Mouse (Mus musculus): ENCODE data around the gene Castor2. TPM values are rescaled to one million over a fixed set of nuclear protein-coding genes. Genes with fewer than 3 reads are reported as not detected.
A peak's percentile ranks its signal among the peaks of the same experiment; 100 is the strongest.

Castor2 gene
- total RNA-seq, 4 experiments from 2014 or later: 41.7 to 54.5 (median 50.6) TPM

GRCm38 (mm10) chr5:134155916-134156466, 56.5 kb downstream of the Castor2 start:
- no peak for DNase-seq (ENCODE audit: low spot score in 2 of 2)

- no peak for DNase-seq (ENCODE audit: low spot score in 2 of 2)
These were observed 65.2 kb downstream of the Castor2 start for GRCm38 (mm10) chr5:134164688-134165087.

GRCm38 (mm10) chr5:134166642-134167041, 67.1 kb downstream of the Castor2 start:
- no peak for DNase-seq (ENCODE audit: low spot score in 2 of 2)

GRCm38 (mm10) chr5:134168033-134168432, 68.5 kb downstream of the Castor2 start:
- DNase-seq (ENCODE audit: low spot score in 2 of 2): no peak

DNA sequence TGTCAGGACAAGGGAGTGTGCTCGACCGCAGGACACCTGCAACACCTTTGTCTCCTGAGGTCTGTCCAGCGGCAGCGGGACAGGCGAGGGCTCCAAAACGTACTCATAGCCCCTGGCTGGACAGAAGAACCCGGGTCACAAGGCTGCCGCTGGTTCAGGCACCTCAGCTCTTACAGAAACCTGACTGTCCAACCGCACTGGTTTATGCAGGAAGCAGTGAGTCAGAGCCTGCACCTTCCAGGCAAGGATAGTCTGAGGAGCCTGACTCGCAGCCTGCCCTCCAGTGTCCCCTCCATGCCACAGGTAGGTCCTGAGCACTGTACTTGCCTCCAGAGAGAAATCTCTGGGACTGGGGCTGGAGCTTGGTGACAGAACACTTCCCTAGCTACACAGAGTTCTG, 69.7 kb downstream of the Castor2 start:
- DNase-seq (ENCODE audit: low spot score in 2 of 2): no peak

DNA sequence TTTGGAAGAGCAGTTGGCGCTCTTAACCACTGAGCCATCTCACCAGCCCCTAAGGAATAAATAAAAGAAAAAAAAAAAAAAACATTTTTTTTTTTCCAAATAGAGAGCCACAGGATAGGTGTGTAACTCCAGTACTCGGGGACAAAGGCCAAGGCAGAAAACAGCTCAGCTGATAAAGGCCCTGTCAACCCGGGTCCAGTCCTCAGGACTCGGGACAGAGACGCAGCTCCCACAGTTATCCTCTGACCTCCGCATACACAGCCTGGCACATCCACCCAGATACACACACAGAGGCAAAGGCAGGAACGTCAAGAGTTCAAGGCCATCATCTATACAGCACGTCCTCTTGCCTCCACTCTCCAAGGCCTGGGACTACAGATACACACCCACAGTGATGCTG, 70.7 kb downstream of the Castor2 start:
- no peak for DNase-seq (ENCODE audit: low spot score in 2 of 2)

- no peak for DNase-seq (ENCODE audit: low spot score in 2 of 2)
These were observed 73.7 kb downstream of the Castor2 start for GRCm38 (mm10) chr5:134173206-134173605.

GRCm38 (mm10) chr5:134175696-134176095, 76.2 kb downstream of the Castor2 start:
- DNase-seq (ENCODE audit: low spot score in 2 of 2): no peak

- DNase-seq (ENCODE audit: low spot score in 2 of 2): peak; percentile 68 to 75
These were observed 76.8 kb downstream of the Castor2 start, which contains the start of gene Rcc1l for GRCm38 (mm10) chr5:134176169-134176881. Gene Rcc1l (minus strand): TSS chr5:134176774.

- DNase-seq (ENCODE audit: low spot score in 2 of 2): no peak
These were observed 79.0 kb downstream of the Castor2 start for GRCm38 (mm10) chr5:134178536-134178935.

DNA sequence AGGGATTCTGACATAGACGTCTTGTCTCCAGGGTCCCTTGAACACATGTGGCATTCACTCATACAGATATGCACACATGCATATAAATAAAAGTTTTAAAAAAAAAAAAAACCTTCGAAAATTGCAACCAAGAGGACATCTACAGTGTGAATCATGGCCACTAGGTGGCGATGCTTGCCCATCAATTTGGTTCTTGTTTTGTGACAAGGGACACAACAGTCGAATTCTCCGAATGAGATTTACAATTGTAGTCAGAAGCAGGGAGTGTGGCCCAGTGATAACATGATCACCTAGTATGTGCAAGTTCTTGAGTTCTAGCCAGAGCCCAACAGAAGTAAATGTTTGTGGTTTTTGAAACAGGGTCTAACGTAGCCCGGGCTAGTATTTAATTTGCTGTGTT, 80.4 kb downstream of the Castor2 start:
- DNase-seq (ENCODE audit: low spot score in 2 of 2): peak; percentile 61

GRCm38 (mm10) chr5:134182172-134182571, 82.7 kb downstream of the Castor2 start:
- DNase-seq (ENCODE audit: low spot score in 2 of 2): no peak

GRCm38 (mm10) chr5:134182735-134183134, 83.2 kb downstream of the Castor2 start:
- no peak for DNase-seq (ENCODE audit: low spot score in 2 of 2)

DNA sequence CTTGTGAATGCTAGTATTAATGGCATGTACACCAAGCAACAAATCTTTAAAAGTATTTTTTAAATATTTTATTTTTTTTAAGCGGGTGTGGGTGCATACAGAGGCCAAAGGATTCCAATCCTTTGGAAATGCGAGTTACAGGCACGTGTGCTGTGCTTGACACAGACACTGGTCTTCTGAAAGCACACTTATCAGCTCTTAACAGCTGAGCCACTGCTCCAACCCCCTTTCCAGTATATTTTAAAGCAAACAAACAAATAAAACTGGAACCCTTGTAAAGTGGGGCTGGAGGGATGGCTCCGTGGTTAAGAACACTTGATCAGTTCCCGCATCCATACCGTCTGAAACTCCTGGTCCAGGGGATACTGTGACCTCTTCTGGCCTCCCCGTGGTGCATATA, 83.7 kb downstream of the Castor2 start:
- no peak for DNase-seq (ENCODE audit: low spot score in 2 of 2)

GRCm38 (mm10) chr5:134183880-134184808, 84.6 kb downstream of the Castor2 start, which contains the start of gene Gtf2ird2:
Gene Gtf2ird2 (plus strand): TSS chr5:134184019.
- peak; percentile 97 to 98 for DNase-seq (ENCODE audit: low spot score in 2 of 2)

GRCm38 (mm10) chr5:134186059-134186458, 86.5 kb downstream of the Castor2 start:
- no peak for DNase-seq (ENCODE audit: low spot score in 2 of 2)

DNA sequence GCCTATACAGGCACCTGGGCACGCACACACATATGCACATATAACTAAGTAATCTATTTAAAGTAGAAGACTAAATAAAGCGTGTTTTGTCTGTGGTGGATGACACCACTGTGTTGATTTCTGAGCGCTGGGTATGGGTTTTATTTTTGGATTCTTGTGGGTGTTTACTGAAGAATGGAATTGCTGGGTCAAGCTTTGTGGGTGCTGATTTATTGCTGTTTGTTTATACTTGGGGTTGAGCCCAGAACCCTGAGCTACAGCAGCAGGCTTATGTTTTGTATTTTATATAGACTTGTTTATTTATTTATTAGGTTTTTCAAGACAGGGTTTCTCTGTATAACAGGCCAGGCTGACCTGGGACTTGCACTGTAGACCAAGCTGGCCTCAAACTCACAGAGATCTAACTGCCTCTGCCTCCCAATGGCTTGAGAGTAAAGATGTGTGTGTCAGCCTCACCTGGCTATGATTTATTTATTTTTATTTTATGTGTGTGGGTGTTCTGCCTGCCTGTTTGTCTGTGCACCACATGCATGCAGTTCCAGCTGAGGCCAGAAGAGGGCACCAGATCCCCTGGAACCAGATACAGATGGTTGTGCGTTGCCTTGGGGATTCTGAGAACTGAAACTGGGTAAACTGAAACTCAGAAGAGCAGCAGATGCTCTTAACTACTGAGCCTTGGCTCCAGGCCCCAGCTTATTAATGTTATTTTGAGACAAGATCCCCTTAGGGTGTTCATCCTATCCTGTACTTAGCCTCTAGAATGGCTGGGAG, 87.6 kb downstream of the Castor2 start:
- DNase-seq (ENCODE audit: low spot score in 2 of 2): peak; percentile 47 to 49

DNA sequence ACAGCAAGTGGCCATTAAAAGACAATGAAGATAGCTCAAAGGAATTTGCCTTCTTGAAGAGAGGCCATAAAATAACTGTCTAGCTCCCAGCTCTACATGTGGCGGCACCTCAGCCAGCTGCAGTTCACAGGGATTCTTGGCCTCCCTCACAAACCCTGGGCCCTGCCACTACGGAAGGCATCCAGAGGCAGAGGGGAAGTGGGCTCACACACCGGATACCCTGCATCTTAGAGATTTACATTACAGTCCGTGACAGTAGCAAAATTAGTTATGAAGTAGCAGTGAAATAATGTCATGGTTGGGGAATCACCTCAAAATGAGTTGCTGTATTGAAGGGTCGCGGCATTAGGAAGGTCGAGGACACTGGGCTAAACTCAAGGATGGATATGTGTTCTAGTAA, 89.1 kb downstream of the Castor2 start:
- DNase-seq (ENCODE audit: low spot score in 2 of 2): no peak

DNA sequence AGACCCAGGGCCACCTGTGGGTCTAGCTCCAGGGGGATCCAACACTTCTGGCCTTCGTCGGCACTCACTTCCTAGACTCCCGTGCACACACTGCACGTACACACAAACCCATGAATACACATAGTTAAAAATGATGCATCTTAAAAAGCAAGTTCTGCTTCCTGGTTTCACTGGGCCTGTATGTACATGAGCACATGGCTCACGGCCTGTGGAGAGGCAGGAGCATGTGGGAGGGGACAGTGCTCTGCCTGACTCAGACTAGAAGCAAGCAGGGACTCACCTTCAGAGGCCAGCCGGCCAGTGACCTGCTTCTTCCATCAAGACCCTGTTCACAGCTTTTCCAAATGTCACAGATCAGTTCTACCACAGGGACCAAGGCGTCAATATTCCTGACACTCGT, 94.2 kb downstream of the Castor2 start:
- DNase-seq (ENCODE audit: low spot score in 2 of 2): no peak
